Mouse (Mus musculus) hindbrain, postnatal 0 days (tissue): ENCODE data around the gene Mpp3. TPM values are rescaled to one million over a fixed set of nuclear protein-coding genes. Genes with fewer than 3 reads are reported as not detected.
A peak's percentile ranks its signal among the peaks of the same experiment; 100 is the strongest.

ENCODE experiments used
- ATAC-seq: fragments of 200-750 bp; cut with Nextera tagmentation; 2 replicates; pipeline ENCODE4 v1.8.0; 2017; ENCODE audit warnings: mild to moderate bottlenecking, moderate TSS enrichment, moderate library complexity
- DNase-seq: peaks from one replicate; pipeline ENCODE4 v3.0.0-alpha.2; 2015; ENCODE audit warnings: low spot score
- H3K27ac ChIP-seq: fragments of 300-500 bp; sonication (generic); 2 replicates; pipeline ENCODE4 v1.5.1; 2014; ENCODE audit warnings: mild to moderate bottlenecking
- H3K27me3 ChIP-seq: fragments of 300-500 bp; sonication (generic); 2 replicates; pipeline ENCODE4 v1.6.1; 2014; ENCODE audit warnings: low read length, mixed read lengths; ENCODE audit not compliant: insufficient read depth
- H3K36me3 ChIP-seq: fragments of 300-500 bp; sonication (generic); 2 replicates; pipeline ENCODE4 v1.6.1; 2014; ENCODE audit warnings: low read length, mixed read lengths; ENCODE audit not compliant: insufficient read depth
- H3K4me1 ChIP-seq: fragments of 300-500 bp; sonication (generic); 2 replicates; pipeline ENCODE4 v1.6.1; 2014; ENCODE audit warnings: antibody characterized with exemption, low read length, mixed read lengths; ENCODE audit not compliant: insufficient read depth
- H3K4me2 ChIP-seq: fragments of 300-500 bp; sonication (generic); 2 replicates; pipeline ENCODE4 v1.6.1; 2014; ENCODE audit warnings: low read depth, mild to moderate bottlenecking, low read length, moderate library complexity, mixed read lengths
- H3K4me3 ChIP-seq: fragments of 300-500 bp; sonication (generic); 2 replicates; pipeline ENCODE4 v1.5.1; 2014; ENCODE audit warnings: low read length
- H3K9ac ChIP-seq: fragments of 300-500 bp; sonication (generic); replicated peaks from 2 replicates; pipeline ENCODE4 v1.6.1; 2014; ENCODE audit warnings: mild to moderate bottlenecking, low read length, moderate library complexity, mixed read lengths
- H3K9me3 ChIP-seq: fragments of 300-500 bp; sonication (generic); 2 replicates; pipeline ENCODE4 v1.6.1; 2016; ENCODE audit warnings: low read length, mixed read lengths
- CTCF ChIP-seq: IDR thresholded peaks from 2 replicates; pipeline ENCODE4 v1.5.1; 2016; ENCODE audit warnings: antibody characterized with exemption, control low read depth, low read depth
- WGBS: fragments of 180-500 bp; shearing (Covaris S2); extraction: QIAGEN DNeasy Blood & Tissue Kit; methylation state at CpG from one replicate; pipeline ENCODE4 v1.1.7; 2014; 5-methylcytosine and 5-hydroxymethylcytosine counted together
- polyA plus RNA-seq: library from polyadenylated mRNA; unstranded; fragments of >200 nt; fragmentation: Nextera tagmentation; extraction: Ambion mirVana; gene quantifications from 2 replicates; pipeline ENCODE4 v1.2.1, GENCODE M21; 2015
- total RNA-seq: library from RNA; depleted of rRNA; stranded (reverse); fragments of >200 nt; gene quantifications from 2 replicates; pipeline ENCODE4 v1.2.3, GENCODE M21; 2014

Mpp3 gene
- total and polyA plus RNA-seq, 2 experiments from 2014 or later, result 54.1 to 81.3 TPM

GRCm38 (mm10) chr11:101983431-101983921 lies 44.8 kb downstream of the Mpp3 start:
- H3K27ac ChIP-seq, result peak overlapping the region; percentile 92; the same call in 1 of the 2 replicates
- peaks cover 17% of the 10 kb centered on the region; the same call in 1 of the 2 replicates for H3K4me1 ChIP-seq
- peak overlapping the region; percentile 64 for H3K4me3 ChIP-seq
- H3K36me3 ChIP-seq, result peaks cover 14% of the 10 kb centered on the region; the same call in 1 of the 2 replicates
- TF ChIP-seq CTCF, result no peak
- no peak overlapping the region for H3K9ac ChIP-seq
- DNase-seq (no peak), ATAC-seq (no peak)
- no peaks in the 10 kb centered on the region for H3K27me3 ChIP-seq
- no peaks in the 10 kb centered on the region for H3K9me3 ChIP-seq
- peak overlapping the region; percentile 99 for H3K4me2 ChIP-seq
- 65% methylated on average over 10 of the region's 10 CpGs for WGBS

GRCm38 (mm10) chr11:101982981-101983411 lies 45.3 kb downstream of the Mpp3 start:
- no peak overlapping the region for H3K4me3 ChIP-seq
- H3K36me3 ChIP-seq, result peaks cover 15% of the 10 kb centered on the region; the same call in 1 of the 2 replicates
- WGBS, result 67% methylated on average over 6 of the region's 6 CpGs
- H3K4me1 ChIP-seq, result peaks cover 17% of the 10 kb centered on the region; the same call in 1 of the 2 replicates
- H3K27me3 ChIP-seq, result no peaks in the 10 kb centered on the region
- no peak overlapping the region for H3K9ac ChIP-seq
- ATAC-seq (no peak), DNase-seq (no peak)
- H3K9me3 ChIP-seq, result no peaks in the 10 kb centered on the region
- H3K27ac ChIP-seq, result 0 out of 2 replicates have a peak overlapping the region, but pooled peaks have one; percentile 92
- H3K4me2 ChIP-seq, result peak overlapping the region; percentile 99
- no peak for TF ChIP-seq CTCF

DNA sequence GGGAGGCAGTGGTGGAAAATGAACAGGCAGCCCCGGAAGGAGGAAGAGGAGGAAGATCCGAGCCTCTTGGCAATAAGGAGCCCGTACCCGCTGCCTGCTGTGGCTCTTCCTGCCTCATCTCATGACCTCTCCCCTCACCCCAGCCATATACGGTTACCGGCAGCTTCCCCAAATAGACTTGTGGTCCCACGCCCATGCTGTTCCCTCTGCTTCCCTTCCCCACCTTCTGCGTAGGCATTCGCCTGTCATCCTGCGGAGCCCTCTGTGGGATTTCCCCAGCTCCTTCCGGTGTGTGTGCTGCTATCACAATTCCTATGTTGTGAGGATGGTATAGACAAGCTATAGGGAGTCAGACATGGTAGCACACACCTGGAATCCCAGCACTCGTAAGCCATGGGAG lies 46.4 kb downstream of the Mpp3 start:
- ATAC-seq, result no peak
- TF ChIP-seq CTCF, result no peak
- 82% methylated on average over 12 of the region's 12 CpGs for WGBS

GRCm38 (mm10) chr11:101980603-101981157 lies 47.6 kb downstream of the Mpp3 start:
- 80% methylated on average over 9 of the region's 9 CpGs for WGBS
- TF ChIP-seq CTCF, result no peak
- Histone ChIP-seq H3K4me2 (no peak overlapping the region), H3K4me3 (no peak overlapping the region), H3K9ac (no peak overlapping the region), H3K4me1 (peaks cover 17% of the 10 kb centered on the region; the same call in 1 of the 2 replicates), H3K27me3 (no peaks in the 10 kb centered on the region), H3K9me3 (no peaks in the 10 kb centered on the region), H3K27ac (no peak overlapping the region), H3K36me3 (peaks cover 15% of the 10 kb centered on the region; the same call in 1 of the 2 replicates)
- DNase-seq, result no peak
- ATAC-seq, result no peak

More for the DNA sequence above, 46.4 kb downstream of the Mpp3 start:
- Histone ChIP-seq H3K4me1 (peaks cover 17% of the 10 kb centered on the region; the same call in 1 of the 2 replicates), H3K27me3 (no peaks in the 10 kb centered on the region), H3K9ac (no peak overlapping the region), H3K9me3 (no peaks in the 10 kb centered on the region), H3K4me2 (no peak overlapping the region), H3K27ac (no peak overlapping the region), H3K36me3 (peaks cover 15% of the 10 kb centered on the region; the same call in 1 of the 2 replicates), H3K4me3 (no peak overlapping the region)
- no peak for DNase-seq

GRCm38 (mm10) chr11:101979140-101979539 lies 49.1 kb downstream of the Mpp3 start:
- Histone ChIP-seq H3K9ac (no peak overlapping the region), H3K4me3 (no peak overlapping the region), H3K27me3 (no peaks in the 10 kb centered on the region), H3K36me3 (peaks cover 15% of the 10 kb centered on the region; the same call in 1 of the 2 replicates), H3K4me1 (peaks cover 13% of the 10 kb centered on the region; the same call in 1 of the 2 replicates), H3K4me2 (no peak overlapping the region), H3K9me3 (no peaks in the 10 kb centered on the region), H3K27ac (no peak overlapping the region)
- no peak for TF ChIP-seq CTCF
- ATAC-seq, result no peak
- 80% methylated on average over 5 of the region's 5 CpGs for WGBS
- no peak for DNase-seq

DNA sequence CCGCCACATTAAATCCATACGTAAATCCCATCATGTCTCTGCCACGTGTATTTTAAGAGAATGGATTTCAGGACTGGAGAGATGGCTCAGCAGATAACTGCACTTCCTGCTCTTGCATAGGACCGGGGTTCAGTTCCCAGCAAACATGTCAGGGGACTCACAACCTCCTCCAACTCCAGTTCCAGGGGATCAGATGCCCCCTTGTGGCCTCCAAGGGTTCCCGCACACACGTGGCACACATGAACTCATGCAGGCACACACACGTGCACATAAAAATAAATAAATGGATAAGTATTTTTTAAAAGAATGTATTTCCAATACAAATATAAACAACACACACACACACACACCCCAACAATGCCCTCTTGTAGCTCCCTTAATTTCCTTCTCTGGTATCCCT lies 51.3 kb downstream of the Mpp3 start:
- Histone ChIP-seq H3K4me1 (no peaks in the 10 kb centered on the region), H3K27me3 (no peaks in the 10 kb centered on the region), H3K27ac (no peak overlapping the region), H3K4me3 (no peak overlapping the region), H3K4me2 (no peak overlapping the region), H3K9me3 (no peaks in the 10 kb centered on the region), H3K9ac (no peak overlapping the region), H3K36me3 (peaks cover 15% of the 10 kb centered on the region; the same call in 1 of the 2 replicates)
- WGBS, result 95% methylated on average over 7 of the region's 7 CpGs
- peak; percentile 28; the same call in 1 of the 2 replicates for TF ChIP-seq CTCF
- no peak for ATAC-seq
- DNase-seq, result no peak

- peak; percentile 50; the same call in 1 of the 2 replicates for TF ChIP-seq CTCF
- 55% methylated on average over 9 of the region's 9 CpGs for WGBS
- no peak for DNase-seq
These were observed 53.3 kb downstream of the Mpp3 start for GRCm38 (mm10) chr11:101974923-101975322.

More at GRCm38 (mm10) chr11:101974923-101975322, 53.3 kb downstream of the Mpp3 start:
- Histone ChIP-seq H3K27ac (no peak overlapping the region), H3K9me3 (no peaks in the 10 kb centered on the region), H3K9ac (no peak overlapping the region), H3K36me3 (peaks cover 11% of the 10 kb centered on the region; the same call in 1 of the 2 replicates), H3K27me3 (no peaks in the 10 kb centered on the region), H3K4me2 (no peak overlapping the region), H3K4me1 (no peaks in the 10 kb centered on the region), H3K4me3 (no peak overlapping the region)
- ATAC-seq, result no peak
